Mouse (Mus musculus) liver, embryonic 11.5 days (tissue): ENCODE measurements around the gene Fsip1. TPM values are rescaled to one million over a fixed set of nuclear protein-coding genes. Genes with fewer than 3 reads are reported as not detected.

ENCODE experiments used
- ATAC-seq: fragments of 200-750 bp; cut with Nextera tagmentation; replicated peaks from 2 replicates; pipeline ENCODE4 v1.8.0; 2017; ENCODE audit warnings: moderate number of reproducible peaks, mild to moderate bottlenecking, moderate TSS enrichment, moderate library complexity; ENCODE audit not compliant: low FRiP score
- DNase-seq: peaks from one replicate; pipeline ENCODE4 v3.0.0-alpha.2; 2017; ENCODE audit warnings: low spot score
- H3K27ac ChIP-seq: fragments of 300-500 bp; sonication (generic); 2 replicates; pipeline ENCODE4 v1.5.1; 2014; ENCODE audit warnings: mild to moderate bottlenecking, low read depth, low read length, control low read depth
- H3K27me3 ChIP-seq: fragments of 300-500 bp; sonication (generic); replicated peaks from 2 replicates; pipeline ENCODE4 v1.6.1; 2014; ENCODE audit warnings: low read length, mixed read lengths; ENCODE audit not compliant: control insufficient read depth, insufficient read depth
- H3K36me3 ChIP-seq: fragments of 300-500 bp; sonication (generic); 2 replicates; pipeline ENCODE4 v1.6.1; 2014; ENCODE audit warnings: mild to moderate bottlenecking, low read length, moderate library complexity, mixed read lengths; ENCODE audit not compliant: control insufficient read depth, insufficient read depth
- H3K4me1 ChIP-seq: fragments of 300-500 bp; sonication (generic); replicated peaks from 2 replicates; pipeline ENCODE4 v1.6.1; 2014; ENCODE audit warnings: low read length, mixed read lengths; ENCODE audit not compliant: control insufficient read depth, insufficient read depth
- H3K4me2 ChIP-seq: fragments of 300-500 bp; sonication (generic); 2 replicates; pipeline ENCODE4 v1.6.1; 2014; ENCODE audit warnings: mild to moderate bottlenecking, control low read depth, moderate library complexity
- H3K4me3 ChIP-seq: fragments of 300-500 bp; sonication (generic); 2 replicates; pipeline ENCODE4 v1.5.1; 2014; ENCODE audit warnings: low read depth, low read length, control low read depth
- H3K9ac ChIP-seq: fragments of 300-500 bp; sonication (generic); 2 replicates; pipeline ENCODE4 v1.6.1; 2014; ENCODE audit warnings: low read depth, low read length, control low read depth
- H3K9me3 ChIP-seq: fragments of 300-500 bp; sonication (generic); 2 replicates; pipeline ENCODE4 v1.6.1; 2016; ENCODE audit warnings: low read length, inconsistent platforms, mixed read lengths; ENCODE audit not compliant: control insufficient read depth
- WGBS: fragments of 180-500 bp; shearing (Covaris S2); extraction: QIAGEN DNeasy Blood & Tissue Kit; methylation state at CpG from one replicate; pipeline ENCODE4 v1.1.7; 2014; 5-methylcytosine and 5-hydroxymethylcytosine counted together
- polyA plus RNA-seq: library from polyadenylated mRNA; unstranded; fragments of >200 nt; fragmentation: Nextera tagmentation; extraction: Ambion mirVana; gene quantifications from 2 replicates; pipeline ENCODE4 v1.2.1, GENCODE M21; 2014

Fsip1 gene
- polyA plus RNA-seq, 1 experiment from 2014 or later, result 0.29 TPM

DNA sequence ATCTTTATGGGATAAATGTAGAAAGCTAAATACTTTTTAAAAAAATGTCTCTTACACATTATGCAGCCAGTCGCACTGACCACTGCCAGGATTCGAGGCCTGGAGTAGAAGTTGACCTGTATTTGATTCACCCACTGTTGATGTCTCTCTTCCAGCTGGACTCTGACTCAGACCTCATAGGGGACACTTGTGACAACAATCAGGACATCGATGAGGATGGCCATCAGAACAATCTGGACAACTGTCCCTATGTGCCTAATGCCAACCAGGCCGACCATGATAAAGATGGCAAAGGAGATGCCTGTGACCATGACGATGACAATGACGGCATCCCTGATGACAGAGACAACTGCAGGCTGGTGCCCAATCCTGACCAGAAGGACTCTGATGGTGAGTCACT is 134.5 kb downstream of the Fsip1 start:
- no peaks in the 10 kb centered on the region for H3K27me3 ChIP-seq
- ATAC-seq (no peak), DNase-seq (no peak)
- no peaks in the 10 kb centered on the region for H3K4me1 ChIP-seq
- H3K36me3 ChIP-seq, result no peaks in the 10 kb centered on the region; the same call in 1 of the 2 replicates
- no peaks in the 10 kb centered on the region for H3K9me3 ChIP-seq
- H3K27ac ChIP-seq, result no peak overlapping the region
- H3K4me3 ChIP-seq, result no peak overlapping the region
- no peak overlapping the region for H3K4me2 ChIP-seq
- H3K9ac ChIP-seq, result no peak overlapping the region
- 89% methylated on average over 6 of the region's 6 CpGs for WGBS

DNA sequence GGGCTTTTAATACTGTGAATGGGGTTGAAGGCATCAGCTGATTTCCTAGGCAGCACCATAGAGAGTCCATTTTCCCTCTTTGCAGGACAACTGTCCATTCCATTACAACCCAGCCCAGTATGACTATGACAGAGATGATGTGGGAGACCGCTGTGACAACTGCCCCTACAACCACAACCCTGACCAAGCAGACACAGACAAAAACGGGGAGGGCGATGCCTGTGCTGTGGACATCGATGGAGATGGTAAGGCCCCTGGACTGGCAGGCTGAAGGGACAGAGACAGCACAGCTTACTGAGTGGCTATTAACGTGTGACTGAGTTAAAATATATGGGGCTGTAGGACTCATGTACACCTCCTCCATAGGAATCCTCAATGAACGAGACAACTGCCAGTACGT is 136.0 kb downstream of the Fsip1 start:
- Histone ChIP-seq H3K27me3 (no peaks in the 10 kb centered on the region), H3K4me2 (no peak overlapping the region), H3K4me1 (no peaks in the 10 kb centered on the region), H3K4me3 (no peak overlapping the region), H3K27ac (no peak overlapping the region), H3K9ac (no peak overlapping the region), H3K9me3 (no peaks in the 10 kb centered on the region), H3K36me3 (no peaks in the 10 kb centered on the region; the same call in 1 of the 2 replicates)
- no peak for DNase-seq
- 84% methylated on average over 7 of the region's 7 CpGs for WGBS
- ATAC-seq, result no peak

DNA sequence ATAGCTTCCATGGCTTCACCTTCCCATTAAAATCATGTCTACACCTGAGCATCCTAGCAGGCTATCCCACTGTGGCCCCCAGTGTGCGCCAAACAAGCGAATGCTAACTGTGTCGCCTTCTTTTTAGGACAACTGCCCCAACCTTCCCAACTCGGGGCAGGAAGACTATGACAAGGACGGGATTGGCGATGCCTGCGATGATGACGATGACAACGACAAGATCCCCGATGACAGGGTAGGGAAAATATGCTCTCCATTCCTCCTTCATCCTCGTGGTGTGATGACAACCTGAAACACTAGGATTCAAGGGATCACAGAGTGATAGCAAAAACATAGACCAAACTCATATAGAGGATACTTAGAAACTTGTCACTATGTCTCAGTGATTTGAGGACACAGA is 136.7 kb downstream of the Fsip1 start:
- Histone ChIP-seq H3K4me2 (no peak overlapping the region), H3K36me3 (no peaks in the 10 kb centered on the region; the same call in 1 of the 2 replicates), H3K4me3 (no peak overlapping the region), H3K9ac (no peak overlapping the region), H3K9me3 (no peaks in the 10 kb centered on the region), H3K4me1 (no peaks in the 10 kb centered on the region), H3K27me3 (no peaks in the 10 kb centered on the region), H3K27ac (no peak overlapping the region)
- 92% methylated on average over 11 of the region's 11 CpGs for WGBS
- ATAC-seq, result no peak
- DNase-seq, result no peak

DNA sequence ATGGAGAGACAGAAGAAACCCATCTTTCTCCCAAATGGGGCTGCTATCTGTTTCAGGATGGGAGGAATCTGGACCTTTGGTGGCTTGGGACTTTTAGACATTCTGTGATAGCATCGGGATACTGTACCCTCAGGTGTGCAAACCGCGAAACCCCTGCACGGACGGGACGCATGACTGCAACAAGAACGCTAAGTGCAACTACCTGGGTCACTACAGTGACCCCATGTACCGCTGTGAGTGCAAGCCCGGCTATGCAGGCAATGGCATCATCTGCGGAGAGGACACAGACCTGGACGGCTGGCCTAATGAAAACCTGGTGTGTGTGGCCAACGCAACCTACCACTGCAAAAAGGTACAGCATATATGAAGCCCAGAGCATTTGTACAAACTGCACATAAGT is 137.1 kb downstream of the Fsip1 start:
- no peak overlapping the region for H3K9ac ChIP-seq
- no peak for DNase-seq
- no peaks in the 10 kb centered on the region for H3K27me3 ChIP-seq
- 94% methylated on average over 12 of the region's 12 CpGs for WGBS
- H3K36me3 ChIP-seq, result no peaks in the 10 kb centered on the region; the same call in 1 of the 2 replicates
- no peaks in the 10 kb centered on the region for H3K4me1 ChIP-seq
- H3K4me2 ChIP-seq, result no peak overlapping the region
- no peak overlapping the region for H3K27ac ChIP-seq
- ATAC-seq, result no peak
- H3K4me3 ChIP-seq, result no peak overlapping the region
- no peaks in the 10 kb centered on the region for H3K9me3 ChIP-seq

DNA sequence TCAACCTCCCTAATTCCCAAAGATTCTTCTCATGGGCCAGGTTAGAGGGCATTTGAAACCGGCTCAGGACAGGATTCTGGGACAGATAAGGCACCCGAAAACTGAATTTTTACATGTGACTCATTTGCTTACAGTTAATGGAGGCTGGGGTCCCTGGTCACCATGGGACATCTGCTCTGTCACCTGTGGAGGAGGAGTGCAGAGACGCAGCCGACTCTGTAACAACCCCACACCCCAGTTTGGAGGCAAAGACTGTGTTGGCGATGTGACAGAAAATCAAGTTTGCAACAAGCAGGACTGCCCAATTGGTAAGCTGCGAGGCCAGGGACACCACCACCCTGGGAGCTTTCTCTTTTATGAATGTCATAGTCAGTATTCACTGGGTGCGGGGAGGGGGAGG is 138.3 kb downstream of the Fsip1 start:
- H3K36me3 ChIP-seq, result no peaks in the 10 kb centered on the region
- no peak overlapping the region for H3K4me3 ChIP-seq
- H3K27me3 ChIP-seq, result no peaks in the 10 kb centered on the region
- WGBS, result 86% methylated on average over 7 of the region's 7 CpGs
- no peaks in the 10 kb centered on the region for H3K4me1 ChIP-seq
- H3K27ac ChIP-seq, result no peak overlapping the region
- H3K4me2 ChIP-seq, result no peak overlapping the region
- no peak overlapping the region for H3K9ac ChIP-seq
- H3K9me3 ChIP-seq, result no peaks in the 10 kb centered on the region
- ATAC-seq, result no peak
- no peak for DNase-seq

DNA sequence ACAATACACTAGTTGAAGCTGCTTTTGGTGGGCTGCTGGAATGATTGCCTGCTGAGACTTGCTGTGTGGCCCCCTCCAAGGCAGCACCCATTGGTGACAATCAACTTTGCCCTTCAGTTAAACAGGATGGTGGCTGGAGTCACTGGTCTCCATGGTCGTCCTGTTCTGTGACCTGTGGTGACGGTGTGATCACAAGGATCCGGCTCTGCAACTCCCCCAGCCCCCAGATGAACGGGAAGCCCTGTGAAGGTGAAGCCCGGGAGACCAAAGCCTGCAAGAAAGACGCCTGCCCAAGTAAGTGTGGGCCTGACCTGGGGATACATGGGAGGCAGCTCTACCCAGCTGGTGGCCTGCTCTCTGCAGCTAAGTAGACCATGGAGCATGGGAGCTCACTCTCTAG is 138.7 kb downstream of the Fsip1 start:
- peak; percentile 29 for DNase-seq
- WGBS, result 79% methylated on average over 6 of the region's 6 CpGs
- no peaks in the 10 kb centered on the region for H3K4me1 ChIP-seq
- H3K9me3 ChIP-seq, result no peaks in the 10 kb centered on the region
- H3K4me3 ChIP-seq, result no peak overlapping the region
- peaks cover 3% of the 10 kb centered on the region for H3K27me3 ChIP-seq
- ATAC-seq, result no peak
- no peak overlapping the region for H3K27ac ChIP-seq
- H3K9ac ChIP-seq, result no peak overlapping the region
- no peak overlapping the region for H3K4me2 ChIP-seq
- H3K36me3 ChIP-seq, result no peaks in the 10 kb centered on the region

DNA sequence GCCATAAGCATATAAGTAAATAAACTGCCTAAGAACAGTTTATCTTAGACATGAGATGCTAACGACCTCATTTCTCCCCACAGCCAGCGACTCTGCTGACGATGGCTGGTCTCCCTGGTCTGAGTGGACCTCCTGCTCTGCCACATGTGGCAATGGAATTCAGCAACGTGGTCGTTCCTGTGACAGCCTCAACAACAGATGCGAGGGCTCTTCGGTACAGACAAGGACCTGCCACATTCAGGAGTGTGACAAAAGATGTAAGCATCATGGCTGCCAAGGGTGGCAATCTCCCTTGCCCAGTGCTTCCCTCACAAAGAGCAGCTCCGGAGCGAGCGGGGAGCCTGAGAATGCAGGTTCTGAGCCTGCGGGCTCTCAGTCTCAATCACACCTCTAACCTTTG is 139.4 kb downstream of the Fsip1 start:
- no peaks in the 10 kb centered on the region for H3K4me1 ChIP-seq
- no peak overlapping the region for H3K9ac ChIP-seq
- no peak for DNase-seq
- H3K4me3 ChIP-seq, result no peak overlapping the region
- peaks cover 7% of the 10 kb centered on the region for H3K27me3 ChIP-seq
- no peak for ATAC-seq
- WGBS, result 71% methylated on average over 11 of the region's 11 CpGs
- H3K27ac ChIP-seq, result no peak overlapping the region
- H3K4me2 ChIP-seq, result no peak overlapping the region
- H3K9me3 ChIP-seq, result no peaks in the 10 kb centered on the region
- H3K36me3 ChIP-seq, result no peaks in the 10 kb centered on the region

DNA sequence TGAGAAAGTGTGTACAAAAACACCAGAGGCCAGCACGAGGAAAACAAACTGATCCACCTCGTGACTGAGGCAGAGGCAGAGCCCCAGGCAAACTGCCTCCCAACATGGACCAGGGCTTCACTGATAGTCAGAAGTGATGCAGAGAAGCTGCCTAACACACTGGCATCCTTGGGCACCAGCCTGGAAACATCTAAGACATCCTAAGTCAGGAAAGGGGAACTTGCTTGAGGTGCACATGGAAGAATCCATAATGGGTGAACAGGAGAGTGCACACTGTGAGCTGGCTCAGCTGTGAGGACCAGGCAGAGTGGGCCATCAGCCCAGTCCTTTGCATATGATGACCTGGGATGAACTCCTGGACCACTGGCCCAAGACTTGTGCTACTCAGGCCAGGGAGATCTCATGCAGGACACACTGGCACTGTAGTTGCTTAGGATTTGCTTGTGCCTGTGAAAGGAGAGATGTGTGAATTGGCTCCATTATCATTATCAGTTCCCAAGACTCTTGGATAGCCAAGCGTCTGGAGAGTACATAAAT is 139.9 kb downstream of the Fsip1 start:
- no peak overlapping the region for H3K27ac ChIP-seq
- no peak overlapping the region for H3K4me3 ChIP-seq
- 64% methylated on average over 3 of the region's 3 CpGs for WGBS
- DNase-seq (no peak), ATAC-seq (no peak)
- H3K9ac ChIP-seq, result no peak overlapping the region
- H3K4me1 ChIP-seq, result 0 out of 2 replicates have a peak, but pooled peaks cover 3% of the 10 kb centered on the region
- no peaks in the 10 kb centered on the region for H3K9me3 ChIP-seq
- H3K27me3 ChIP-seq, result peaks cover 7% of the 10 kb centered on the region
- no peaks in the 10 kb centered on the region for H3K36me3 ChIP-seq
- no peak overlapping the region for H3K4me2 ChIP-seq

DNA sequence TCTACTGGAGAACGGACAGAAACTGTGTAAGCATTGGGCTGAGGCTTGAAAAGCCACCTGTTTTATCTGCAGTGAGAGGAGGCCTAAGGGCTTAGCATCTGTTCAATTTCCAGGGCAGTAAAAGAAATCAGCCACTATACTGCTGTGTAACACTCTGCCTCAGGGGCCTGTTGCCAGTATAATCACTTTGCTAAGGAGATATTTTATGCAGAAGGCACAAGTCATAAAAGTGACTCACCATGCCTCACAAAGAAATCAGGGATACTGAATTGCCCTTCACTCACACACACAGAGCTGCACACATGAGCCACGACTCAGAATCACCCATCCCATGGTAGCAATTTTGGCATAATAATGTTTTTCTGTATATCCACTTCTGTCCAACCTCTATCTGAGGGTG is 140.6 kb downstream of the Fsip1 start:
- no peaks in the 10 kb centered on the region for H3K36me3 ChIP-seq
- H3K4me2 ChIP-seq, result no peak overlapping the region
- DNase-seq (no peak), ATAC-seq (no peak)
- no peak overlapping the region for H3K9ac ChIP-seq
- no peak overlapping the region for H3K27ac ChIP-seq
- H3K27me3 ChIP-seq, result peaks cover 7% of the 10 kb centered on the region
- H3K4me3 ChIP-seq, result no peak overlapping the region
- 0 out of 2 replicates have a peak, but pooled peaks cover 3% of the 10 kb centered on the region for H3K4me1 ChIP-seq
- WGBS, result 63% methylated on average over 2 of the region's 2 CpGs
- H3K9me3 ChIP-seq, result no peaks in the 10 kb centered on the region
